Mouse (Mus musculus) intestine, embryonic 16.5 days (tissue): ENCODE results near the gene Gtf2ird2. TPM values are rescaled to one million over a fixed set of nuclear protein-coding genes. Genes with fewer than 3 reads are reported as not detected.

Source experiments
- ATAC-seq: fragments of 200-750 bp; cut with Nextera tagmentation; 2 replicates; pipeline ENCODE4 v1.8.0; 2017; ENCODE audit warnings: moderate TSS enrichment, moderate library complexity
- H3K27ac ChIP-seq: fragments of 300-500 bp; sonication (generic); 2 replicates; pipeline ENCODE4 v1.5.1; 2014; ENCODE audit warnings: mild to moderate bottlenecking, low read length
- H3K27me3 ChIP-seq: fragments of 300-500 bp; sonication (generic); replicated peaks from 2 replicates; pipeline ENCODE4 v1.6.1; 2014; ENCODE audit warnings: low read length, control low read depth, mixed read lengths; ENCODE audit not compliant: control insufficient read depth, insufficient read depth
- H3K36me3 ChIP-seq: fragments of 300-500 bp; sonication (generic); 2 replicates; pipeline ENCODE4 v1.6.1; 2014; ENCODE audit warnings: low read length, control low read depth; ENCODE audit not compliant: control insufficient read depth, insufficient read depth
- H3K4me1 ChIP-seq: fragments of 300-500 bp; sonication (generic); 2 replicates; pipeline ENCODE4 v1.6.1; 2014; ENCODE audit warnings: low read length, control low read depth, mixed read lengths; ENCODE audit not compliant: control insufficient read depth, insufficient read depth
- H3K4me2 ChIP-seq: fragments of 300-500 bp; sonication (generic); 2 replicates; pipeline ENCODE4 v1.6.1; 2014; ENCODE audit warnings: low read depth, low read length, control low read depth
- H3K4me3 ChIP-seq: fragments of 300-500 bp; sonication (generic); 2 replicates; pipeline ENCODE4 v1.5.1; 2014; ENCODE audit warnings: mild to moderate bottlenecking, low read length
- H3K9ac ChIP-seq: fragments of 300-500 bp; sonication (generic); 2 replicates; pipeline ENCODE4 v1.6.1; 2014; ENCODE audit warnings: low read depth, low read length
- H3K9me3 ChIP-seq: fragments of 300-500 bp; sonication (generic); 2 replicates; pipeline ENCODE4 v1.6.1; 2016; ENCODE audit warnings: low read length, control low read depth; ENCODE audit not compliant: control insufficient read depth
- WGBS: fragments of 180-500 bp; shearing (Covaris S2); extraction: QIAGEN DNeasy Blood & Tissue Kit; methylation state at CpG from one replicate; pipeline ENCODE4 v1.1.7; 2014; 5-methylcytosine and 5-hydroxymethylcytosine counted together
- polyA plus RNA-seq: library from polyadenylated mRNA; unstranded; fragments of >200 nt; fragmentation: Nextera tagmentation; extraction: Ambion mirVana; gene quantifications from 2 replicates; pipeline ENCODE4 v1.2.1, GENCODE M21; 2015

Gene Gtf2ird2
- polyA plus RNA-seq, 1 experiment from 2014 or later = 7.0 TPM

GRCm38 (mm10) chr5:134249245-134249649 lies 65.4 kb downstream of the Gtf2ird2 start:
- no peaks in the 10 kb centered on the region for H3K27me3 ChIP-seq
- H3K4me2 ChIP-seq = no peak overlapping the region
- no peaks in the 10 kb centered on the region for H3K9me3 ChIP-seq
- no peak overlapping the region for H3K4me3 ChIP-seq
- ATAC-seq = no peak
- 85% methylated on average over 8 of the region's 8 CpGs for WGBS
- H3K4me1 ChIP-seq = no peaks in the 10 kb centered on the region
- H3K36me3 ChIP-seq = peaks cover 59% of the 10 kb centered on the region
- no peak overlapping the region for H3K27ac ChIP-seq
- H3K9ac ChIP-seq = no peak overlapping the region

- Histone ChIP-seq H3K4me3 (no peak overlapping the region), H3K4me2 (no peak overlapping the region), H3K27me3 (no peaks in the 10 kb centered on the region), H3K9me3 (no peaks in the 10 kb centered on the region), H3K36me3 (peaks cover 59% of the 10 kb centered on the region), H3K9ac (no peak overlapping the region), H3K4me1 (no peaks in the 10 kb centered on the region), H3K27ac (no peak overlapping the region)
- ATAC-seq = no peak
- 90% methylated on average over 3 of the region's 3 CpGs for WGBS
These were observed 66.8 kb downstream of the Gtf2ird2 start for GRCm38 (mm10) chr5:134250601-134251000.

DNA sequence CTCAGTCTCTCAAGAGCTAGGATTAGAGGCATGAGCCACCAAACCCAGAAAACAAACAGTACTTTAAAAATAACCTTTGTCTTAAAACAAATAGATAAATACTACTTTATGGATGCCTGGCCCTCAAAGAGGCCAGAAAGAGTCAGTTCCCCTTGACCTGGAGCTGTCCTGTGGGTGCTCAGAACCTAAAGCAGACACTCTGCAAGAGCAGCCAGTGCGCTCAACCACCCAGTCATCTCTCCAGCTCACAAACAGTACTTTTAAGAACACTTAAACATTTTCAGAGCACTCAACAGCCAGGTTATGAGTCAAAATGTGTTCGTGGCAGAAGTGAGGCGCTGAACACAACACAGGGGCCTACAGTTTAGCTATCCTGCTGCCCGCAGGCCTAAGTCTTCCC lies 67.3 kb downstream of the Gtf2ird2 start:
- no peaks in the 10 kb centered on the region for H3K4me1 ChIP-seq
- H3K9ac ChIP-seq = no peak overlapping the region
- 95% methylated on average over 4 of the region's 4 CpGs for WGBS
- H3K36me3 ChIP-seq = peaks cover 61% of the 10 kb centered on the region
- no peak for ATAC-seq
- no peak overlapping the region for H3K4me3 ChIP-seq
- no peaks in the 10 kb centered on the region for H3K9me3 ChIP-seq
- no peaks in the 10 kb centered on the region for H3K27me3 ChIP-seq
- H3K4me2 ChIP-seq = no peak overlapping the region
- H3K27ac ChIP-seq = no peak overlapping the region

- Histone ChIP-seq H3K4me2 (no peak overlapping the region), H3K27ac (no peak overlapping the region), H3K4me1 (no peaks in the 10 kb centered on the region), H3K36me3 (peaks cover 48% of the 10 kb centered on the region), H3K4me3 (no peak overlapping the region), H3K9me3 (no peaks in the 10 kb centered on the region), H3K9ac (no peak overlapping the region), H3K27me3 (no peaks in the 10 kb centered on the region)
- WGBS = 73% methylated on average over 3 of the region's 3 CpGs
- ATAC-seq = no peak
These were observed 70.0 kb downstream of the Gtf2ird2 start for GRCm38 (mm10) chr5:134253806-134254205.

GRCm38 (mm10) chr5:134255294-134255693 lies 71.5 kb downstream of the Gtf2ird2 start:
- no peak for ATAC-seq
- Histone ChIP-seq H3K27me3 (no peaks in the 10 kb centered on the region), H3K4me1 (no peaks in the 10 kb centered on the region), H3K9me3 (no peaks in the 10 kb centered on the region), H3K27ac (no peak overlapping the region), H3K4me3 (no peak overlapping the region), H3K4me2 (no peak overlapping the region), H3K36me3 (peaks cover 56% of the 10 kb centered on the region), H3K9ac (no peak overlapping the region)
- WGBS = 90% methylated on average over 10 of the region's 10 CpGs

- 87% methylated on average over 13 of the region's 13 CpGs for WGBS
- Histone ChIP-seq H3K36me3 (peaks cover 58% of the 10 kb centered on the region), H3K4me3 (no peak overlapping the region), H3K4me2 (no peak overlapping the region), H3K4me1 (no peaks in the 10 kb centered on the region), H3K9me3 (no peaks in the 10 kb centered on the region), H3K9ac (no peak overlapping the region), H3K27ac (no peak overlapping the region), H3K27me3 (no peaks in the 10 kb centered on the region)
- no peak for ATAC-seq
These were observed 73.7 kb downstream of the Gtf2ird2 start for GRCm38 (mm10) chr5:134257349-134258031.

- Histone ChIP-seq H3K27me3 (no peaks in the 10 kb centered on the region), H3K36me3 (peaks cover 59% of the 10 kb centered on the region), H3K9me3 (no peaks in the 10 kb centered on the region), H3K4me3 (no peak overlapping the region), H3K4me1 (no peaks in the 10 kb centered on the region), H3K4me2 (no peak overlapping the region), H3K27ac (no peak overlapping the region), H3K9ac (no peak overlapping the region)
- 83% methylated on average over 4 of the region's 4 CpGs for WGBS
- no peak for ATAC-seq
These were observed 74.6 kb downstream of the Gtf2ird2 start for GRCm38 (mm10) chr5:134258395-134258794.

- Histone ChIP-seq H3K4me3 (no peak overlapping the region), H3K9ac (no peak overlapping the region), H3K27me3 (no peaks in the 10 kb centered on the region), H3K27ac (no peak overlapping the region), H3K9me3 (no peaks in the 10 kb centered on the region), H3K4me2 (no peak overlapping the region), H3K4me1 (no peaks in the 10 kb centered on the region), H3K36me3 (peaks cover 60% of the 10 kb centered on the region)
- 95% methylated on average over 2 of the region's 2 CpGs for WGBS
- ATAC-seq = no peak
These were observed 75.1 kb downstream of the Gtf2ird2 start for GRCm38 (mm10) chr5:134258934-134259333.

DNA sequence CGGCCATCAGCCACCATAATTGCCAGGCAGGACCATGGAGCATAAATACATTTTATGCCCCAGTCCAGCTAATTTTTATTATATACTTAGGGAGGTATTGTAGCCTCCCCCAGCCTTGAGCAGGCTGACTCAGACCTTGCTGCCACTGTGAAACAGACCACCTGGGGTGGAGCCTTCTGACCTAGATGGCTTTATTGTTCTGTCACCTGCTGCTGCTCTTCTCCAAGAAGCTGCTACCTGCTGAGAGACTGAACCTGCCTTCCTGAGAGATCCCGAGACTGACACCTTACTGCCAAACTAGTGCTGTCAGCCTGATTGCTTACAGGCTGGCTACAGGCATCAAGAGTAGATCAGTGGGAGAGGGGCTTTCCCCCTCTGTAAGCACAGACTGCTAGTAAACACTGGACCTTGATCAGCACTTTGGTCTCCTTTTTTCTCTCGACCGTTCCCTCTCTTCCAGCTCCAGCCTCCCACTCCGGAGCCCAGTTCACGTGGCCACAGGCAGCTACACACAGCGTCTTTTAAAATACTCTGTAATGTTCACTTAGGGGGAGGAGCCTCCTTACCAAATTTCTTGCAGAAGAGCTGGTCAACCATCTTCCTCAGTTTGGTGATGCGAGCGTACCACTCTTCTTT lies 76.3 kb downstream of the Gtf2ird2 start:
- WGBS = 91% methylated on average over 9 of the region's 9 CpGs
- Histone ChIP-seq H3K4me1 (no peaks in the 10 kb centered on the region), H3K27ac (no peak overlapping the region), H3K36me3 (peaks cover 60% of the 10 kb centered on the region), H3K27me3 (no peaks in the 10 kb centered on the region), H3K4me3 (no peak overlapping the region), H3K9me3 (no peaks in the 10 kb centered on the region), H3K9ac (no peak overlapping the region), H3K4me2 (no peak overlapping the region)
- ATAC-seq = no peak
